Mouse (Mus musculus) midbrain, embryonic 14.5 days (tissue): ENCODE measurements around the gene Slamf8. TPM values are rescaled to one million over a fixed set of nuclear protein-coding genes. Genes with fewer than 3 reads are reported as not detected.

Experiments used
- polyA plus RNA-seq: library from polyadenylated mRNA; unstranded; fragments of >200 nt; fragmentation: Nextera tagmentation; extraction: Ambion mirVana; gene quantifications from 2 replicates; pipeline ENCODE4 v1.2.1, GENCODE M21; 2014

The Slamf8 gene
- polyA plus RNA-seq, 1 experiment from 2014 or later = 0.42 TPM

Other genes starting within 250 kb of the Slamf8 start
- 1.5 TPM in 2 replicates for gene Kcnj10, start 249.4 kb downstream of the Slamf8 start, polyA plus RNA-seq
- gene Pigm, start 214.0 kb downstream of the Slamf8 start, polyA plus RNA-seq = 5.2 and 6.4 TPM in 2 replicates
- 0.32 TPM in 1 of 2 replicates, not detected in the other for gene Slamf9, start 115.2 kb downstream of the Slamf8 start, polyA plus RNA-seq
- gene Igsf9, start 108.8 kb downstream of the Slamf8 start, polyA plus RNA-seq = 49.6 and 52.6 TPM in 2 replicates
- 25.7 and 43.5 TPM in 2 replicates for gene Tagln2, start 90.5 kb downstream of the Slamf8 start, polyA plus RNA-seq
- 1.9 and 2.2 TPM in 2 replicates for gene Cfap45, start 69.8 kb downstream of the Slamf8 start, polyA plus RNA-seq
- 0.22 TPM in 1 of 2 replicates, not detected in the other for gene Vsig8, start 34.6 kb downstream of the Slamf8 start, polyA plus RNA-seq
- 0.14 TPM in 1 of 2 replicates, not detected in the other for gene Fcrl6, start 12.0 kb upstream of the Slamf8 start, polyA plus RNA-seq
- 6.3 and 8.7 TPM in 2 replicates for gene Dusp23, start 42.4 kb upstream of the Slamf8 start, polyA plus RNA-seq
- not detected in 2 replicates for gene Crp, start 107.5 kb upstream of the Slamf8 start, polyA plus RNA-seq